Mouse (Mus musculus) small intestine, adult 2 months (tissue): Measurements from ENCODE around the gene Rarres1.

Experiments
- CTCF ChIP-seq: fragments of 200-500 bp; IDR thresholded peaks from 2 replicates; pipeline ENCODE4 v1.5.1; 2012; ENCODE audit warnings: low read depth, mild to moderate bottlenecking, control low read depth, inconsistent platforms, low read length, moderate library complexity, mixed read lengths; ENCODE audit not compliant: insufficient replicate concordance, insufficient read length; ENCODE audit errors: extremely low read depth
- POLR2A ChIP-seq: fragments of 200-500 bp; IDR thresholded peaks from 2 replicates; pipeline ENCODE4 v1.6.1; 2012; ENCODE audit warnings: low read depth, mild to moderate bottlenecking, control low read depth, inconsistent platforms, low read length, moderate library complexity

DNA sequence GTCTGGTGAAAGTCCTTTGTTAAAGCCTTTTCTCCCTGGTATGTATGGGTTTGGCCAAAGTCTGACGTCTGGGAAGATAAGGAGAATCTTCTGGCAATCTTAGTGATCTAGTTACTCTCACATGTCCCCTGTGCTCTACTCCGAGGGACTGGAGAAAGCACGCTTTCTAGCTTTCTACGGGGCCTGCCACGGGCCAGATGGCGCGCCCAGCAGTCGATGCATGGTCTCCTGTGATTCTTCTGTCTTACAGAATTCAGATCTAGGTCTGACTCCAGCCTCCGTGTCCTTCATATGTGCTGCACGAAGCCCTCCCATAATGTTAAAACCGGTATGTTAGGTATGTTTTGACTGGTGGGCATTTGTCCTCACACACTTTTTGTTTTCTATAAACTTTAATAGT lies 35.5 kb downstream of the Rarres1 start:
- TF ChIP-seq POLR2A, result no peak
- TF ChIP-seq CTCF, result no peak
